Mouse (Mus musculus) thymus, postnatal 0 days (tissue): ENCODE measurements around the gene Hsbp1. TPM values are rescaled to one million over a fixed set of nuclear protein-coding genes. Genes with fewer than 3 reads are reported as not detected.
A peak's percentile ranks its signal among the peaks of the same experiment; 100 is the strongest.
"Not testable (repeated sequence)": the region's sequence is repeated elsewhere in the genome, so short reads cannot be mapped to it uniquely, and the experiment has no call there.

Source experiments
- DNase-seq: peaks from one replicate; pipeline ENCODE4 v3.0.0-alpha.2; 2015; ENCODE audit warnings: low spot score
- polyA plus RNA-seq: library from polyadenylated mRNA; unstranded; fragments of >200 nt; fragmentation: Nextera tagmentation; extraction: Ambion mirVana; gene quantifications from 2 replicates; pipeline ENCODE4 v1.2.1, GENCODE M21; 2015

The Hsbp1 gene
- 244 and 246 TPM in 2 replicates for polyA plus RNA-seq

GRCm38 (mm10) chr8:119344190-119344856, at the start of gene Hsbp1:
TSS of gene Hsbp1 (plus strand) at chr8:119344488.
- DNase-seq: peak; percentile 96

DNA sequence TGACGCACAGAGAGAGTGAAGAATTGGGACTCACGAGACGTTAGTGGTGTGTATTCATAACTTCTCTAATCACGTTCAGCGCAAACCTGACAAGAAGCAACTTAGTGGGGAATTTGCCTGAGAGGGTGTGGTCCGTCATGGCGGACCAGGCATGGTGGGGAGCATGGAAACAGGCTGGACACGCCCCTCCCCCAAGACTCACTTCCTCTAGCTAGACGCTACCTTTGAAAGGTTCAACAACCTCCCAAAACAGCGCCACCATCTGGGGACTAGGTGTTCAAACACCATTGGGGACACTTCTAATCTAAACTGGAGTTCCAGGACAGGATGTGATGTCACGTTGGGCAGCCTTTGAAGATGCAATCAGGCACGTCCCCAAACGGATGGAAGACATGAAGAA, 48.8 kb upstream of the Hsbp1 start:
- DNase-seq: no peak

- peak; percentile 28 for DNase-seq
Observed at GRCm38 (mm10) chr8:119297752-119298151, 46.5 kb upstream of the Hsbp1 start.

DNA sequence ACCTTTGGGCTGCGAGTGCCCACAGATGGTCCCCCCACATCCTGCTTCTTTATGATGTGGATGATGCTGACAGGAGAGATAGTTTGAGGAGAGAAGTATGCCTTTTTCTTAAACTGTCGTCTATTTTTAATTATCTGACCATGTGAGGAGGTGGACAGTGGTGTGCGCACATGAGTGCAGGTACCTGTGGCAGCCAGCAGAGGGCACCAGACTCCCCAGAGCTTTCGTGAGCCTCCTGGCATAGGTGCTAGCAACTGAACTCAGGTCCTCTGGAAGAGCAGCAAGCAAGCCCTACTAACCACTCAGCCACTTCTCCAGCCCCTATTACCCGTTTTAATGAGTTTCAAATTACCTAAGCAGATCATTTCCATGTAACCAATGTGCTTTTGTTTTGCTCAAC, 44.0 kb upstream of the Hsbp1 start:
- no peak for DNase-seq

DNA sequence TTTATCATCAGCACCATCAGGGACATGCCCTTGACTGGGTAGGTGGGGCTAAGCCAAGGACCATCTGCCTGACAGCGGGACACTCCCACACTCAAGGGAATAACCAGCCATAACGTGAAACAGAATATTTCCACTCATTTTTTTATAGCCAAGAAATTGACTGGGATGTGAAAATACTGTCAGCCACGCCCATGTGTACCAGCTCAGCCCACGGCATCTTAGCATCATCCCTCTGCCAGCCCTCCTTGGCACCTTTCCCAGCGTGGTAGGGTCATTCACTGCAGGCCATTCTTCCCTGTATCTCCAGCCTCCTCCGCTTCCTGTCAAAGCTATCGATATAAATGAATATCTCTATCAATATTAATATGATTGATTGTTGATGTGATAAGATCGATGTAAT, 40.1 kb upstream of the Hsbp1 start:
- DNase-seq: no peak

DNA sequence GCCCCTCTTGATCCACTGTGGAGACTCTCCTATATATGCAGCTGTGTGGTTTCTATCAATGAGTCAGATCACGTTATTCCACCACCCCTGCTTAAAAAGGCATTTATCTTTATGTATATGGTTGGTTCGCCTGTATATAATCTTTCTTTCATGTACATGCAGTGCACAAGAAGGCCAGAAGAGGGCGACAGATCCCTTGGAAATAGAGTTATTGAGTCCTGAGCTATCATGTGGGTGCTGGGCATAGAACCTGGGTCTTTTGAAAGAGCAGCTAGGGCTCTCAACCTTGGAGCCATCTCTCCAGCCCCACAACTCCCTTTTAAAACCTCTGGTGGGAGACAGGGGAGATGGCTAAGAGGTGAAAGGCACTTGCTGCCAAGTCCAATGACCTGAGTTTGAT, 32.9 kb upstream of the Hsbp1 start:
- DNase-seq: peak; percentile 22

- DNase-seq: no peak
Observed at GRCm38 (mm10) chr8:119323215-119323614, 21.1 kb upstream of the Hsbp1 start.

- no peak for DNase-seq
Observed at GRCm38 (mm10) chr8:119339546-119339945, 4.7 kb upstream of the Hsbp1 start.

DNA sequence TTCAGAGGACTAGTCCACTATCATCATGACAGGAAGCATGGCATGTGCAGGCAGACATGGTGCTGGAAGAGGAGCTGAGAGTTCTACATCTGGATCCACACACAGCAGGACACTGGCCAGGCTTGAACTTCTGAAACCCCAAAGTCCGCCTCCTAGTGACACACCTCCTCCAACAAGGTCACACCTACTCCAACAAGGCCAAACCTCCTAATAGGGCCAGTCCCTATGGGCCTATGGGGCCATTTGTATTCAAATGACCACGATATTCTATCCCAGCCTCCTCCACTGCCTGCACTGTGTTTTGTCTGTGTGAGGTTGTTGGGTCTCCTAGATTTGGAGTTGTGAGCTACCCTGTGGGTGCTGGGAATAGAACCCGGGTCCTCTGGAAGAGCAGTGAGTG, 682 bp upstream of the Hsbp1 start:
- DNase-seq: no peak

GRCm38 (mm10) chr8:119345029-119345682, 868 bp downstream of the Hsbp1 start:
- peak; percentile 17 for DNase-seq

DNA sequence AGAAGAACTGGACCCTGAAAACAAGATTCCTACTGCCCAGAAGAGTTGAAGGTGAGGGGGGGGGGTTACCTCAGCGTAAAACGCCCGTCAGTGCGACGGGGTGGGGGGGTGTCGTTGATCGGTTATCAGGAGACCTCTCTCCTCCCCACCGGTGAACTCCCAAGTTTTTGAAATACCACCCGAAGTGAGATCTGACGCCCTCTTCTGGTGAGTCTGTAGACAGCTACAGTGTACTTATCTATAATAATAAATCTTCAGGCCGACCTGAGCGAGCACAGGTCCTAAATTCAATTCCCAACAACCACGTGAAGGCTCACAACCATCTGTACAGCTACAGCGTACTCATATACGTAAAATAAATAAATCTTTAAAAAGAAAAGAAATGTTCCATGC, 1.4 kb downstream of the Hsbp1 start:
- no peak for DNase-seq

GRCm38 (mm10) chr8:119351647-119352046, 7.4 kb downstream of the Hsbp1 start:
- DNase-seq: no peak

GRCm38 (mm10) chr8:119352977-119353658, 8.8 kb downstream of the Hsbp1 start:
- peak; percentile 29 for DNase-seq

DNA sequence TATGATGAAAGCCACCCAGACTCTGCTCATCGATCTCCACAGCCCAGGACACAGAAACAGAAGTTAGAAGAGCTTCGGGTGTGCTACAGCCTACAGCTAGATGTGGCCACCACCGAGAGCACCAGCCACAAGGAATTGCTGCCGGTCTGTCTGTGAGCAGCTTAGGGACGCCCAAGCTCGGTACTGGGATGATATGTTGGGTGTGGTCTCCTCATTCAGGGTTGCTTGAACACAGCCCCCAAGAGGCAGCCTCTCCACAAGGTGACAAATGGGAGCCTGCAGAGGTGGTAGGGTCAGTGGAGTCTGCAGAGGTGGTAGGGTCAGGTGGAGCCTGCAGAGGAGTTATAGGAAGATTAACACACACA, 9.4 kb downstream of the Hsbp1 start:
- no peak for DNase-seq

GRCm38 (mm10) chr8:119356631-119357030, 12.3 kb downstream of the Hsbp1 start:
- DNase-seq: peak; percentile 26

DNA sequence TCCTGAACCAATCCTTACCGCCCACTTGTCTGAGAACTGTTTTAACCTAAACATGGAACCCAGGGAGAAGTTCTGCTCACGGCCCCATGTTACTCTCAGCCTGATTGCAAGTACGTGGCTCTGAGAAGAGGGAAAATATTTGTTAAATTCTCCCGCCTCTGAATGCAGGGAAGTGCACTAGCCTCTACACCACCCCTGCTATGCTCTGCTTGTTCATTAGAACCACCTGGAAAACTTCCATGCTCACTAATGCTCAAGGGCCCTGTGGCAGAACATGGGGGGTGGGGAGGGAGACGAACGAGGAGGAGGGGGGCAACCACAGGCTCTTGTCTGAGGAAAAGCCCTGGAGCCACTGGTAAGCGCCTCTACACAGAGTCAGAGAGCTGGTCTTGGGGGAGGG, 13.9 kb downstream of the Hsbp1 start:
- DNase-seq: no peak

DNA sequence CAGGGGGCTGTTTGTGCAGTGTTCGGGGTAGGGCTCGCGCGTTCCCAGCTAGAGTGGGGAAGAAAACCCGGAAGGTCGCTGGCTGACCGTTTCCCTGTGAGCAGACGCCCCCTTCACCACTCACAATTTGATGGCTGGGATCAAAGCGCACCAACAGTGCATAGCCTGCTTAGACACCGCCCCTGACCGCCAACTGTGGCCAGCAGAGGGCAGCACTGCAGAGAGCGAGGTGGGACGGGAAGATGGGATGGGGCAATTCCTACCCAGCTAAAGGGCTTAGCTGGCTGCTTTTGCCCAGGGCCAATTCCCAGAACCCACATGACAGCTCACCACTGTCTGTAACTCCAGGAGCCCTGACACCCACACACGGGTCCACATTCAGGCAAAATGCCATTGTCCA, 14.5 kb downstream of the Hsbp1 start:
- peak; percentile 41 for DNase-seq

DNA sequence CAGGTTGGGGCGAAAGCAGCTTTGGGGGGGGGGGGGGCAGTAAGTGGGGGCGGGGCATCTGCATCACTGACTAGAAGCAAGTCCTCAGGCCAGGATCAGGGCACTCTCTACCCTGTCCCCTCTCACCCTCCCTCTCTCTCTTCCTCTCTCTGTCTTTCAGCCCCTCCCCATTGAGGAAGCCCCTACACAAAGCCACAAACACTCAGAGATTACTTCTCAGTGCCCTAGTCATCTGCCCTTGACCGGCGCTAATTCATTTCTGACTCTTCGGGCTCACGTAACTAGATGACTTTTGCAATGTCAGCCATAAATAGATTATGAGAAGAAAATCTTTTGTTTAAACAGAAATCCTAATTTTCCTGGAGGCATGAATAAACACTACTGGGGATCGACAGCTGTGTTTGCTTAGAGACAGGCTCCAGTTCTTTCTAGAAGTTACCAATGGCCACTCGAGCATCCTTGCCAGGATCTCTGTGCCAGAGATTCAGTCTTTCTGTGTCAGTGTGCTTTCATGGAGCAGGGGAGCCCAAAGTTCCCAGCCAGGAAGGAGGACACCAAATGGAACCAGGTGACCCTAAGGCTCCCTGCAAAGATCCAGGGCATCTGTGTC, 16.5 kb downstream of the Hsbp1 start:
- DNase-seq: no peak

DNA sequence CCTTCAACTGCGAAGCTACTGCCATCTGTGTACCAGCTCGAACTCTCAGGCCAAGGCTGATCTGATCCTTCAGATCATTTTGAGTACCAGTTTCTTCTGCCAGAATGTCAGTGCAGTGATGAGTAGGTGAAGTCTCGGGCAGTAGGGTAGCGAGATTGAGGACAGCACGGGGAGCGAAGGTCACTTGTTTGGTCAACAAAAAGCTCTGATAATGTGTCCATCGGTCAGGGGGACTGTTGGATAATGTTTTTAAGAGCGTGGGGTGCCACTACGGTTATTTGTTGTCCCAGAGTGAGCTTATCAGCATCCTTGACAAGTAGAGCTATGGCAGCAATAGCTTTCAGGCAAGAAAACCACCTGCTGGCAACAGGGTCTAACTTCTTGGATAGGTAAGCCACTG, 30.4 kb downstream of the Hsbp1 start:
- DNase-seq: not testable (repeated sequence)

DNA sequence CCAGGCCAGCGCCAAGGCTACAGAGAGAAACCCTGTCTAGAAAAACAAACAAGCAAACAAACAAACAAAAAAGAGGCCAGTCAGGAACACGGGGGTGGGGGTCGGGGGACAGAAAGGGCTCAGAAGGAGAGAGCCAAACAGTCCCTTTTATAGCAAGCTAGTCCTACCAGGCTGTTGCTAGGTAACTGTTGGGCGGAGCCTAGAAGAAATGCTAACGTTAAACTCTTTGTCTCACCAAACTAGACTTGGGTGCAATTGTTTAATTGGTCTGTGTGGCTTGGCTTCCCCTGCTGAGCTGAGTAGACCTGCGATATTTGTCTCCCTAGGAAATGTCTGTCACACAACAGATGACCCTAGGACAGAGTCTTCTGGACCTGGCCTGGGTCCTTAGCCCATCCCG, 34.2 kb downstream of the Hsbp1 start:
- DNase-seq: no peak

DNA sequence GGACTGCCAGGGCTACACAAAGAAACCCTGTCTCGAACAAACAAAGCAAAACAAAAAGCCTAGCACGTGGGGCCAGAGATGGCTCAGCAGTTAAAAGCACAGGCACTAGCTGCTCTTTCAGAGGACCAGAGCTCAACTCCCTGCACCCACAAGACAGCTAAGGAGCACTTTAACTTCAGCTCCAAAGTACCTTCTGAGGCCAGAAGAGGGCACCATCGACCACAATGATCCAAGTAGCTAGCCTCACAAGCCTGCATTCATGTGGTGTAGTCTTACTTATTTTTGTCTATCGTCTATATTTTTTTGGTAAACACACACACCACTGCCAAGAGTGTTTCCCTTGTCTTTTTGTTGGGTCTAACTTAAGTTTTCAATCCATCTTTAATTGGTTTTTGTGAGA, 36.3 kb downstream of the Hsbp1 start:
- peak; percentile 69 for DNase-seq

DNA sequence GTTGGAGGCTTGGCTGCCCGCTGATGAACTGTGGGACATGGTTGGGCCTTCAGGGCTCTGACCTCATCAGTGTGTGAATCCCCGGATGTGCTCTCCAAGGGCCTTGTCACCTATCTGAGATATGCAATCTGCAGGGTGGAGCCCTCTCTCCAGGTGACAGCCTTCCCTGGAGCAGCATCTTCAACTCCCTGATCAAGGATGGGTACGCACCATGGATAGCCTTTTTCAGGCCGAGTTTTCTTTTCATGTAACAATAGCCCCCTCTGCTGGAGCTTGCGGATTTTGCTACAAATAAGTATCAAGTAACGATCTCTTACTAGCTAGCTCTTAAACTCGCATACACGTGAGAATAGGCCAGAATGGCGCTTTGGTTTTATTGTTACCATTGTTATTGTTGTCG, 40.2 kb downstream of the Hsbp1 start:
- peak; percentile 81 for DNase-seq
